Mouse (Mus musculus) 3134 (cell line): ENCODE results near the gene Jade2.

Experiments
- DNase-seq: peaks from one replicate; pipeline ENCODE4 v3.0.0-alpha.2; 2011; ENCODE audit warnings: low spot score; ENCODE audit not compliant: insufficient read length; ENCODE audit errors: extremely low read depth

Gene Jade2

GRCm38 (mm10) chr11:51836506-51836905 is 20.9 kb downstream of the Jade2 start:
- no peak for DNase-seq

DNA sequence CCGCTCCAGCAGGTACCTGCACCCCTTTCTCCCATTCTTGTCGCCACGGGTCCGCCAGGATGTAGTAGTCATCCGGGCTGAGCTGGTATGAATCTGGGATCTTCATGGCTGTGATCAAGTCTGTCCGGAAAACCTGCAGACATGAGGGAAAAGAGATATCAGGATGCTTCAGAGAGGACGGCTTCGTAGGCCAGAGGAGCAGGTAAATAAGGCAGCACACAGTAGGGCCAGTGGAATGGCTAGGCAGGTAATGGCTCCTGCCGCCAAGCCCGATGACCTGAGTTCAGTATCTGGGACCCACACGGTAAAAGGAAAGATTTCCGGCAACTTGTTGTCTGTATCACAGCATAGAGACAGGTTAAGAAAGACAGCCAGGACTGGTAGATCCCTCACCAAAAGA is 21.9 kb downstream of the Jade2 start:
- no peak for DNase-seq

DNA sequence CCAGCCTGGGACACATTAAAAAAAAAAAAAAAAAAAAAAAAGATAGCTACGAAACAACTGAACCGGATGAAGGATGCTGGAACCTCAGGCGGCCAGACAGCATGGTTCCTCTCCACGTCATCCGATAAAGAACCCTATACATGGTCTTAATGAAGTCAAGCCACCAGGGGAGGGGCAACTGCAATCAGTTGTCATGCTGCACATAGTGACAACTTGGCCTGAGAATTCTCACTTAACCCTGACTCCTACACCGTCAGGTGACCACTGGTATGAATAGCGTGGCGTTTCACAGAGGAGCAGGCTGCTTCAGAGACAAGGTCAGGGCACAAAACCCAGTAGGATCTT is 23.4 kb downstream of the Jade2 start:
- DNase-seq: no peak

DNA sequence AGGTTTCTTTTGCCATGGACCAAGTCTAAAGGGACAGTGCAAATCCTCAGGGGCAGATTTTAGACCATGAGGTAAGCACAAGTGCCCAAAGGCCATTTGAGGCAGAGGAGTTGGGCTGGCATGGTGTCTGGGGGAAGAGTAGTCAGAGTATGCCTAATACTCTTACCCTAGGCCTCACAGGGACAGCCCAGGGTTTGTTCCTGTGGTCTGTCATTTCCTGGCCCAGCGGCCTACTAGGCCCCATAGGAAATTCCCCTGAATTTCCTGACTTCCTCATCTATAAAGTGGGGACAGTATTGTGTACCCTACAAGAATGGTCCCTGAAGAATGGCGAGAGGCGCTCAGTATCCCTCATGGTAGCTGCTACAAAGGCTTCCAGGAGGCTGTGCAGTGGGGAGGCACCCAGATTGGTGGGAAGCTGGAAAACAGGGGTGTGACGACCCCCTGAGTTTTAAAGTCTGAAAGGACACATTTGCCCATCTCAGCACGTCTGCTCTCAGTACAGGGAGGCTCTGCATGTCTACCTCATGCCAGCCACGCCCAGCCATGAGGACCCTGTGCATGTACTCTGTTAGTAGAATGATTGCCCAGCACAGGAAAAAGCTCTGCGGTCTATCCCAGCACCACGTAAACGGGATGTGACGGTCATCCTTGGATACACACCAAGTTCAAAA is 23.9 kb downstream of the Jade2 start:
- DNase-seq: no peak

GRCm38 (mm10) chr11:51832992-51833391 is 24.5 kb downstream of the Jade2 start:
- no peak for DNase-seq

GRCm38 (mm10) chr11:51831962-51832909 is 25.2 kb downstream of the Jade2 start:
- peak; percentile 90 for DNase-seq

DNA sequence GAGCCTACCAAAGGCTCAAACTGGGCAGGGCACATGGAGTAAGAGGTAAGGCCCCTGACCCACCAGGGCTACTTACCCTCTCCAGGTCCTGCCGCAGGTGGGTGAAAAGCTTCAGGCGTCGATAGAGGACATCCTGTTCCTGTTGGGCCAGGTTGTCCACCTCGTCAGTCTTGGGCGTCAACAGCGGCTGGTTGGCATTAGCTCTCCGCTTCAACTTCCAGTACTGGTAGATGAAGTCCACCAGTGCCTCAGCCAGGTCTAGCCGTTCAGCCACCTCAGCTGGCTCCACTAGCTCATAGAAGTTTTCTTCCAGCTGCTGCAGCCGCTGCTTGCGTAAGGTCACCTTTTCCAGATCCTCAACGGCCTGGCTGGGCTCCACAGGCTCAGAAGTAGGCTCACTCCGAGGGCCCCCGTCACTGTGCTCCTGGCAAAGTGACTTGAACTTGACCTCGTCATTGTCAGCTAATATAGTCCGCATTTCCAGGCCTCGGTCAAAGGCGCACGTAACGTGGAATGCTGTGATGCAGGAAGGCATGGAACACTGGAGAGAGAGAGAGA is 32.5 kb downstream of the Jade2 start:
- DNase-seq: no peak

GRCm38 (mm10) chr11:51823963-51824753 is 33.3 kb downstream of the Jade2 start:
- peak; percentile 73 for DNase-seq

GRCm38 (mm10) chr11:51823271-51823670 is 34.2 kb downstream of the Jade2 start:
- peak; percentile 84 for DNase-seq

DNA sequence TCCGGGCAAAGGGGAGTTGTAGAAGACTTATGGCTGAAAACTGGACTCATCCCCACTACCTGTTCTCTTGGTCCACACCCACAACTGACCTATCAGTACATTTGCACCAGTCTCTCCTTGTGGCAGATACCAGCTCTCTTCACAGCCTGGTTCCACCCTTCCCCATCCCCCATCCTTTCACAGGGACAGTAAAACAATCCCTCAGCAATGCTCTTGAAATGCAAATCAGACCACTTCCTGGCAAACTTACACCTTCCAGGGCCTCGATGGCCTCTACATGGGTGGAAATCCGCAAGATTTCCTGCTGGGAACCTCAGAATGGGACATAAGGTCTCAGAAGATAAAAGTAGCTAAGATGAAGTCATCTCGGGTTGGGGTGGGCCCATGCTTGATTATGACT is 34.7 kb downstream of the Jade2 start:
- DNase-seq: no peak

GRCm38 (mm10) chr11:51820861-51821260 is 36.6 kb downstream of the Jade2 start:
- peak; percentile 63 for DNase-seq

DNA sequence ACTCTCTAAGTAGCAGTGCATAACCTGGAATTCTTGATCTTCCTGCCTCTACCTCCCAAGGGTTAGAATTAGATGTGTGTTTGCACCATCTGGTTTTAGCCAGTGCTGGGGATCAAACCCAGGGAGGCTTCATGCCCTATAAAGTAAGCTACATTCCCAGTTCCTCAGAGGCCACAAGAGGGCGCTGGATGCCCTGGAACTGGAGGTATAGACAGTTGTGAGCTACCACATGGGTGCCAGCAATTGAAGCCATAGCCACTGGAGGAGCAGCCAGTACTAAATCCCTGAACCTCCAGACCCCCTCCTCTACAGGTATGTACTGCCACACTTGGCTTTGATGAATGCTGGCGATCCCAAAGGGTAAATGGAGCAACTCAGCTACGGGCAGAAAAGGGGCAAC is 37.5 kb downstream of the Jade2 start:
- no peak for DNase-seq

DNA sequence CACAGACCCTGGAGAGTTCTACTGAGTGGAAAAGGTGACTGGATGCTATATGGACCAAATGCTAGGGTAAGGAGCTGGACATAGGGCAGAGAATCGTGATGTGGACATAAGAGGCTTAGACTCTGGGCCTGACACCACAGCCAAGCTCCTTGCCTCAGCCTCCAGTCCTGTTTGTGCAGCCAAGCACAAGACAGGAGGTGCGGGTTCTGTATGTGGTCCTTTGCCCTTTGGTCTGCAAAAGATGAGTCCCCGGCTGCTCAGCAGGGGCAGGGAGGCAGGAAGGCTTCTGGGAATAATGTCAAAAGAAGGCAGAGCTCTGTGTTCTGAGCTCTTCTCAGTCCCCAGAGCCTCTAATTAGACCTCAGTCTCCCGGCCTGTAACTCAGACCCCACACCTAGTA is 38.6 kb downstream of the Jade2 start:
- no peak for DNase-seq

- DNase-seq: peak; percentile 58
Measured at GRCm38 (mm10) chr11:51817756-51818155, 39.7 kb downstream of the Jade2 start.

GRCm38 (mm10) chr11:51812022-51812546 is 45.4 kb downstream of the Jade2 start:
- no peak for DNase-seq

GRCm38 (mm10) chr11:51811230-51811629 is 46.2 kb downstream of the Jade2 start:
- DNase-seq: no peak

DNA sequence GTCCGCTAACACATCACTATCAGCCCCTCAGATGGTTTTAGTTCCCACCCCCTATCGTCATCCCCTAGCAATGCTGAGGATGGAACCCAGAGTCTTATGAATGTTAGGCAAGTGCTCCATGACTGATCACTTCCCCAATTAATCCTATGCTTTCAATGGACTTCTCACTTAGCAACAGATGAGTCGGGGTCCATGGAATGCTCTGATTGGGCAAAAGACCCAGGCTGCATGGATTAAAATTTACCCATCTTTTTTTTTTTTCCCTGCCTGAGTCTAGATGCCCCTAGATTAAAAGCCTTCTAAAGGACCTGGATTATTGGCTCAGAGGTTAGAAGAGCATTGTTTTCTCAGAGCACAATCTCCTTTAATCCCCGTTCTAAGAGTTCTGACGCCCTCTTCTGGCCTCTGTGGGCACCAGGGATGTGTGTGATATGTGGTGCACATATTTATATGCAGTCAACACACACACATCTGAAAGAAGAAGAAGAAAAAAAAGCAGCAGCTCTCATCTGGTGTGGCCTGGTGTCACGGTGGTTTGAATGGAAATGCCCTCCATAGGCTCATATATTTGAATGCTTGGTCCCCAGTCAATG is 47.7 kb downstream of the Jade2 start:
- DNase-seq: no peak

GRCm38 (mm10) chr11:51807108-51807879 is 50.2 kb downstream of the Jade2 start:
- DNase-seq: no peak

GRCm38 (mm10) chr11:51805221-51805981 is 52.1 kb downstream of the Jade2 start:
- no peak for DNase-seq
